Mouse (Mus musculus) Muller cell, postnatal 12 days (primary cell): Measurements from ENCODE around the gene Serpina3g.

Source experiments
- DNase-seq: peaks from one replicate; pipeline ENCODE4 v3.0.0-alpha.2; 2015; ENCODE audit errors: inconsistent ontology term

The Serpina3g gene

GRCm38 (mm10) chr12:104279056-104279435 is 43.0 kb downstream of the Serpina3g start:
- no peak for DNase-seq

DNA sequence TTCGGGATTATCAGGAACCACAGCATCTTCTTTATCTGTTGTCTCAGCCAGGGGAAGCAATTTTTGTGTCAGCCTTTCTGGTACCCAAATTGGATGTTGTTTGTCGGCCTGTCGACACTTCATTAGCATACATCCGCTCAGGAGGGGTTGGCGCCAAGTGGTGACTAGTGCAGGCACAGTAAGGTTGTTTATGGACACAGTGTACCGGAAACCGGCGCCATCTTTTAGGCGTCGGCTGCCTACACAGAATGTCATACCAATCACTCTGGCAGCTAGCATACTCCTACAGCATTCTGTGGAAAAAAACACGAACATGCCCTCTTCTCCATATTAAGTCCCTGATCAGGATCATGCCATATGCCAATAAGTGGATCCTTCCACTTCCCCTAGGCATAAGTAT is 47.3 kb downstream of the Serpina3g start:
- DNase-seq = no peak

- DNase-seq = no peak
Observed at GRCm38 (mm10) chr12:104288336-104288735, 52.3 kb downstream of the Serpina3g start.

DNA sequence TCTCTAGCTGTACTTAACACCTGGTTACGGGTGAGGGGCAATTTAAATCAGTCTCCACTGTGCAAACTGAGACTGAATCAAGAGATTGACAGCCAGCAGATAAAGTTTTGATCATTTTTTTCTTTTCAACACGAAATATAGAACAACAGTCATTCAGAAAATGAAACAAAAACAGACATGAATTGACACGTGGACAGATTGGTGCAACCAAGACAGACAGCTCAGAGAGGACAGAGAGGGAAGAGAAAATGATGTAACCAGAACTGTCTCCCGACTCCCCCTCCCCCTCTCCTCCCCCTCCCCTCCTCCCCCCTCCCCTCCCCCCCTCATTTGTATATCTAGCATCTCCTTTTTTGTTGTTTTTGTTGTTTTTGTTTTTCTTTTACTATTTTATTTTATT is 53.8 kb downstream of the Serpina3g start:
- DNase-seq = no peak
